Mouse (Mus musculus): Measurements from ENCODE around the gene Lmf1. TPM values are rescaled to one million over a fixed set of nuclear protein-coding genes. Genes with fewer than 3 reads are reported as not detected.

The Lmf1 gene
- polyA plus RNA-seq (2014; fragmentation: Nextera tagmentation; extraction: Ambion mirVana), result 18.8 and 19.1 TPM in 2 replicates

- no peaks in the 10 kb centered on the region for H3K9me3 ChIP-seq (replicated peaks; ENCODE audit: control insufficient read depth, low read length)
- peak within 1 kb of the TSS; percentile 29; the same call in 1 of the 2 replicates for H3K27ac ChIP-seq (ENCODE audit: low read depth, low read length)
- H3K4me2 ChIP-seq (ENCODE audit: low read length), result peak within 1 kb of the TSS; percentile 70
- peaks cover 6% of the 10 kb centered on the region; the same call in 1 of the 2 replicates for H3K4me1 ChIP-seq (ENCODE audit: control insufficient read depth, insufficient read depth, low read length)
- peak within 1 kb of the TSS; percentile 82 for H3K9ac ChIP-seq (ENCODE audit: low read length)
- under 1% methylated on average over 31 of the region's 31 CpGs for WGBS
- no peaks in the 10 kb centered on the region for H3K27me3 ChIP-seq (replicated peaks; ENCODE audit: control insufficient read depth, insufficient read depth, low read length)
- DNase-seq (ENCODE audit: low spot score), result peak; percentile 98
- H3K4me3 ChIP-seq (ENCODE audit: low read depth, low read length), result peak within 1 kb of the TSS; percentile 67
- peak; percentile 97 for ATAC-seq
- H3K36me3 ChIP-seq (ENCODE audit: control insufficient read depth, insufficient read depth, low read length), result no peaks in the 10 kb centered on the region
These were observed at the start of gene Lmf1 for GRCm38 (mm10) chr17:25578920-25579319. Lmf1 (plus strand) TSS chr17:25579085.

DNA sequence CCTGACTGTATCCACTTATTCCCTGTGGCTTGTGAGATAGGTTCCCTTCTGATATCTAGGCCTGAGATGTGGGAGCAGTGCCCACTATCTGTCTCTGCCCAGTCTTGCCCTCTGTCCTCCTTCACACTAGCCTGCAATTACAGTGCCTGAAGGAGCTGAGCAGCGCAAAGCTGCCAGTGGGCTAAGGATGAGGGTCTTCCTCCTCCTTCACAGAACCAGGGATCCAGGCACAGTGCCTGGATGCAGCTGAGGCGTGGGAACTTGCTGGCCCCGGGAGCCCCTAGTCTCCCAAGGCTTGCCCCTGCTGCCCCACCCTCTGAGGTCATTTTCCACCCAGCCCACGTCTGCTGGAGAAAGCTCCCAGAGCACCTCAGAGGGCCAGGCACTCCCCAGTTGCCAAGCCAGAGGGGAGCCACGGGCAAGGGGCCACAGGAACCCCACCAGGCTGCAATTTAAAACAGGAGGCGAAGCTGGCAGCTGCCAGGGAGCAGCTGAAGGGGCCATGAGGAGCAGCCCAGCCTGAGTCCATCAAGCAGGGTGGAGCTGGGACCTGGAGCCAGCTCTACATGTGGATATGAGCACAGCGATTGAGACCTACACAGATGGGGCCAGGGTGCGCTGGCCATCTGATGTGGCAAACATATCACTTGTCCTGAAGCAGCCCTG is 48.4 kb upstream of the Lmf1 start:
- Histone ChIP-seq H3K4me2 (ENCODE audit: low read length) (no peak overlapping the region), H3K27ac (ENCODE audit: low read depth, low read length) (no peak overlapping the region), H3K9ac (ENCODE audit: low read length) (no peak overlapping the region), H3K36me3 (ENCODE audit: control insufficient read depth, insufficient read depth, low read length) (no peaks in the 10 kb centered on the region), H3K27me3 (replicated peaks; ENCODE audit: control insufficient read depth, insufficient read depth, low read length) (no peaks in the 10 kb centered on the region), H3K4me1 (ENCODE audit: control insufficient read depth, insufficient read depth, low read length) (no peaks in the 10 kb centered on the region), H3K9me3 (replicated peaks; ENCODE audit: control insufficient read depth, low read length) (no peaks in the 10 kb centered on the region), H3K4me3 (ENCODE audit: low read depth, low read length) (no peak overlapping the region)
- no peak for DNase-seq (ENCODE audit: low spot score)
- no peak for ATAC-seq
- 66% methylated on average over 8 of the region's 8 CpGs for WGBS

DNA sequence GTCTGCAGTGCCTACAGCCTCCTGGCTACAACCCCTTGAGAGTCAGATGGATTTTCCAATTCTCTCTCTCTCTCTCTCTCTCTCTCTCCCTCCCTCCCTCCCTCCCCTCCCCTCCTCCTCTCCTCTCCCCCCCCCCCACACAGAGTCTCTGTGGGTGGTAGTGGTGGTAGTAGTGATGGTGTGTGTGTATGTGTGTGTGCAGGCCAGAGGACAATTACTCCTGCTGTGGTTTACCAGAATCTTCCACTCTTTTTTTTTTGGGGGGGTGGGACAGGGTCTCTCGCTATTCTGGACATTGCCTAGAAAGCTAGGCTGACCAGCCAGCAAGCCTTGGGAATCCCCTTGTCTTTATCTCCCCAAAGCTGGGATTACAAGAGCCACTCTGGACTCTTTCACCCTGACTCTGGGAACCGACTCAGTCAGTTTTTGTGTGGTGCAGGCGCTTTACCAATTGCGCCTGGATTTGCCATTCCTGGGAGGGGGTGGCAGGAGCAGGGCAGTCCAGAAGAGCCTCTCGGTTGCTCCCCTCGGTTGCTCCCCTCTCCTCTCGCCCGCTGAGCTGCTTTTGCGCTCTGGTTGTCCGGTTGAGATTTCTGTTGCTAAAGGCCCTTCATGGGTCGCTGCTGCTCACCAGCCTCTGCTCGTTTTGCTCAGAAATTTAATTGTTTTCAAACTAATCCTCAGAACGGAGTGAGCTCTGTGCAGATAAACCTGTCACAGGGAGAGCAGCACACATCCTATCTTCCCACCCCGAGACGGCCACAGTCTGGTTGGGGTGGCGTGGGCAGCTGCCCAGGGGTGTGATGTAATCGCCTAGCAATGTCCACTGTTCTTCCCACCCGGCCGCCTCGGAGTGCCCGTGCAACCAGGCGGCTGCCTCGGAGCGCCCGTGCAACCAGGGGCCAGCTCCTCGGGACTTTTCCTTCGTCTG is 39.7 kb upstream of the Lmf1 start:
- peaks cover 11% of the 10 kb centered on the region for H3K4me1 ChIP-seq (ENCODE audit: control insufficient read depth, insufficient read depth, low read length)
- no peaks in the 10 kb centered on the region for H3K9me3 ChIP-seq (replicated peaks; ENCODE audit: control insufficient read depth, low read length)
- no peaks in the 10 kb centered on the region for H3K27me3 ChIP-seq (replicated peaks; ENCODE audit: control insufficient read depth, insufficient read depth, low read length)
- no peaks in the 10 kb centered on the region for H3K36me3 ChIP-seq (ENCODE audit: control insufficient read depth, insufficient read depth, low read length)
- H3K4me3 ChIP-seq (ENCODE audit: low read depth, low read length), result no peak overlapping the region
- peak overlapping the region; percentile 47 for H3K9ac ChIP-seq (ENCODE audit: low read length)
- DNase-seq (ENCODE audit: low spot score), result peak; percentile 57
- WGBS, result 7% methylated on average over 27 of the region's 27 CpGs
- H3K27ac ChIP-seq (ENCODE audit: low read depth, low read length), result peak overlapping the region; percentile 67; the same call in 1 of the 2 replicates
- H3K4me2 ChIP-seq (ENCODE audit: low read length), result peak overlapping the region; percentile 42
- ATAC-seq, result peak; percentile 82

GRCm38 (mm10) chr17:25540731-25541130 is 38.2 kb upstream of the Lmf1 start:
- Histone ChIP-seq H3K4me2 (ENCODE audit: low read length) (no peak overlapping the region), H3K4me3 (ENCODE audit: low read depth, low read length) (no peak overlapping the region), H3K36me3 (ENCODE audit: control insufficient read depth, insufficient read depth, low read length) (no peaks in the 10 kb centered on the region), H3K27ac (ENCODE audit: low read depth, low read length) (no peak overlapping the region), H3K9me3 (replicated peaks; ENCODE audit: control insufficient read depth, low read length) (no peaks in the 10 kb centered on the region), H3K9ac (ENCODE audit: low read length) (no peak overlapping the region), H3K4me1 (ENCODE audit: control insufficient read depth, insufficient read depth, low read length) (peaks cover 11% of the 10 kb centered on the region), H3K27me3 (replicated peaks; ENCODE audit: control insufficient read depth, insufficient read depth, low read length) (no peaks in the 10 kb centered on the region)
- 80% methylated on average over 5 of the region's 5 CpGs for WGBS
- DNase-seq (ENCODE audit: low spot score) (no peak), ATAC-seq (no peak)

GRCm38 (mm10) chr17:25541768-25542167 is 37.1 kb upstream of the Lmf1 start:
- Histone ChIP-seq H3K27ac (ENCODE audit: low read depth, low read length) (no peak overlapping the region), H3K4me1 (ENCODE audit: control insufficient read depth, insufficient read depth, low read length) (peaks cover 11% of the 10 kb centered on the region), H3K27me3 (replicated peaks; ENCODE audit: control insufficient read depth, insufficient read depth, low read length) (no peaks in the 10 kb centered on the region), H3K36me3 (ENCODE audit: control insufficient read depth, insufficient read depth, low read length) (no peaks in the 10 kb centered on the region), H3K9me3 (replicated peaks; ENCODE audit: control insufficient read depth, low read length) (no peaks in the 10 kb centered on the region), H3K9ac (ENCODE audit: low read length) (no peak overlapping the region), H3K4me3 (ENCODE audit: low read depth, low read length) (no peak overlapping the region), H3K4me2 (ENCODE audit: low read length) (no peak overlapping the region)
- DNase-seq (ENCODE audit: low spot score) (no peak), ATAC-seq (no peak)
- WGBS, result 96% methylated on average over 4 of the region's 4 CpGs

DNA sequence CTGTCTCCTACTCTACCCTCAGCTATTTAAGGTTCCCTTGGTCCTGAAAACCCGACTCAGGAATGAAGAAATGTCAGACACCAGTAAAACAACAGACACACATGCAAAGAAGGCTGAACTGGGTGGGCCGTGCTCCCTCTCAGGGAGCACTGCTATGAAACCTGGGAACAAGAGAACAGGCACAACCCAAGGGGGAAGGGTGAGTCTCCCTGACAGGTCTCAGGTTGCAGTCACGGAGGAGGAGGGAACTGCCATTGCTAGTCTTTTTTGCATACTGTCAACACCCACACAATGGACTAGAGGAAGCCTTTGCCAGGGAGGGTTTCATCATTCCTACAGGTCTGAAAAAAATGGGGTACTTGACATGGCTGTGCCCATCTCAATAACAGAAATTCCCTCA is 31.9 kb upstream of the Lmf1 start:
- Histone ChIP-seq H3K27me3 (replicated peaks; ENCODE audit: control insufficient read depth, insufficient read depth, low read length) (no peaks in the 10 kb centered on the region), H3K9me3 (replicated peaks; ENCODE audit: control insufficient read depth, low read length) (no peaks in the 10 kb centered on the region), H3K4me1 (ENCODE audit: control insufficient read depth, insufficient read depth, low read length) (no peaks in the 10 kb centered on the region), H3K9ac (ENCODE audit: low read length) (no peak overlapping the region), H3K4me2 (ENCODE audit: low read length) (no peak overlapping the region), H3K36me3 (ENCODE audit: control insufficient read depth, insufficient read depth, low read length) (no peaks in the 10 kb centered on the region), H3K27ac (ENCODE audit: low read depth, low read length) (no peak overlapping the region), H3K4me3 (ENCODE audit: low read depth, low read length) (no peak overlapping the region)
- ATAC-seq (no peak), DNase-seq (ENCODE audit: low spot score) (no peak)
- WGBS, result 36% methylated on average over 3 of the region's 3 CpGs

DNA sequence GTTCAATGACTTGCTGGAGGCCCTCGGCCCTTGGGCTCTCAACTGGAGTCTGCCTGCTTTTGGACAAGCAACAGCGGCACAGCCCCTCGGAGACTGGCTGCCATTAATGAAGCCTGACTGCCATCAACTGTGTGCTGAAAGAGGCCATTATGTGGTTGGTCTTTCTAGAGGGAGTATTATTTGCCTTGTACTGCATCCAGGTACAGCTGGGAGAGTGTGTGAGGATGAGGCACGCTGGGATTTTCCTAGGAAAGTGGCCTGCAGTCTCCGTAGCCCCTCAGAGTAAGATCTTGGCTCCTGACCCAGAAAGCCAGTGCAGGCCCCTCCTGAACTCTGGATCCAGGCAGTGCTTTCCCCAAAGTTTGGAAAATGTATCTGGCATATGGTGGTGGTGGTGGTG is 28.9 kb upstream of the Lmf1 start:
- no peak overlapping the region for H3K4me3 ChIP-seq (ENCODE audit: low read depth, low read length)
- ATAC-seq (no peak), DNase-seq (ENCODE audit: low spot score) (no peak)
- no peaks in the 10 kb centered on the region for H3K4me1 ChIP-seq (ENCODE audit: control insufficient read depth, insufficient read depth, low read length)
- H3K27me3 ChIP-seq (replicated peaks; ENCODE audit: control insufficient read depth, insufficient read depth, low read length), result no peaks in the 10 kb centered on the region
- 79% methylated on average over 5 of the region's 5 CpGs for WGBS
- no peaks in the 10 kb centered on the region for H3K9me3 ChIP-seq (replicated peaks; ENCODE audit: control insufficient read depth, low read length)
- H3K36me3 ChIP-seq (ENCODE audit: control insufficient read depth, insufficient read depth, low read length), result no peaks in the 10 kb centered on the region
- H3K4me2 ChIP-seq (ENCODE audit: low read length), result no peak overlapping the region
- H3K9ac ChIP-seq (ENCODE audit: low read length), result no peak overlapping the region
- H3K27ac ChIP-seq (ENCODE audit: low read depth, low read length), result no peak overlapping the region

DNA sequence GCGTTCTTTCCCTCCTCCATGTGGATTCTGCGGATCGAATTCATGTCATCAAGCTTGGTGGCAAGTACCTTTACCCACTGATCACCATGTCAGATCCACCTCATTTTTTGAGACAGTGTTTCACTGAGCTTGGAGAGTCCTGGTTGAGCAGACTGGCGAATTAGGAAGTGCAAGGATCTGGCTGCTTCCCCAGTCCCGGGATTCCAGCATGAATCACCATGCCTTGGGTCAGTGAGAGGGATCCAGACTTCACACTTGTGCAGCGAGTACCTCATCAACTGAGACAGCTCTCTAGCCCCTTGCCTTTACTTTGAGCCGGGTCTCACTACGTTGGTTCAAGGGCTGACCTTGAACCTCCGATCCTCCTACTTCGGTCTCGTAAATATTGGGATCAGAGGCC is 27.6 kb upstream of the Lmf1 start:
- peaks cover 5% of the 10 kb centered on the region for H3K4me1 ChIP-seq (ENCODE audit: control insufficient read depth, insufficient read depth, low read length)
- no peaks in the 10 kb centered on the region for H3K9me3 ChIP-seq (replicated peaks; ENCODE audit: control insufficient read depth, low read length)
- WGBS, result 91% methylated on average over 11 of the region's 11 CpGs
- no peak overlapping the region for H3K4me2 ChIP-seq (ENCODE audit: low read length)
- no peak overlapping the region for H3K27ac ChIP-seq (ENCODE audit: low read depth, low read length)
- H3K27me3 ChIP-seq (replicated peaks; ENCODE audit: control insufficient read depth, insufficient read depth, low read length), result no peaks in the 10 kb centered on the region
- no peak overlapping the region for H3K4me3 ChIP-seq (ENCODE audit: low read depth, low read length)
- no peak for ATAC-seq
- no peak for DNase-seq (ENCODE audit: low spot score)
- no peak overlapping the region for H3K9ac ChIP-seq (ENCODE audit: low read length)
- H3K36me3 ChIP-seq (ENCODE audit: control insufficient read depth, insufficient read depth, low read length), result no peaks in the 10 kb centered on the region

DNA sequence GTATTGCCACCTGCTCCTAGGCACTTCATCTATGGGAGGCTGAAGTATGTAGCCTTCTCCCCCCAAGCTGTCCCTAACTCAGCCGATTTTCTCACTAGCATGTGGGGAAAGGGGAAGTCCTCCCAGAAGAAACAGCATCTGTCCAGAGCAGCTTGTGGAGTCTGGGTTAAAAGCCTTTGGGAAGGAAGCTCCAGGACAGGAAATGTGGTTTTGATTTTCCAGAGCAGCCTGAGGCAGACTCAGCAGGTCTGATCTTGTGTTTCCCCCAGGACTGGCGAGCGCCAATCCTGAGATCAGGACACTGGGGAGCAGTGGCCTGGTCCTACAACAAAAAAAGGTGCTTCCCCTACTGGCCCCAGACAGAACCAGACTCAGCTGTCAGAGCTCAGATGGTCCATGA is 23.7 kb upstream of the Lmf1 start:
- H3K27me3 ChIP-seq (replicated peaks; ENCODE audit: control insufficient read depth, insufficient read depth, low read length), result no peaks in the 10 kb centered on the region
- H3K9ac ChIP-seq (ENCODE audit: low read length), result no peak overlapping the region
- ATAC-seq, result no peak
- H3K9me3 ChIP-seq (replicated peaks; ENCODE audit: control insufficient read depth, low read length), result no peaks in the 10 kb centered on the region
- no peak overlapping the region for H3K27ac ChIP-seq (ENCODE audit: low read depth, low read length)
- H3K4me1 ChIP-seq (ENCODE audit: control insufficient read depth, insufficient read depth, low read length), result peaks cover 20% of the 10 kb centered on the region
- H3K36me3 ChIP-seq (ENCODE audit: control insufficient read depth, insufficient read depth, low read length), result no peaks in the 10 kb centered on the region
- H3K4me3 ChIP-seq (ENCODE audit: low read depth, low read length), result no peak overlapping the region
- DNase-seq (ENCODE audit: low spot score), result no peak
- 83% methylated on average over 3 of the region's 3 CpGs for WGBS
- no peak overlapping the region for H3K4me2 ChIP-seq (ENCODE audit: low read length)

Measured in forebrain, embryonic 14.5 days (tissue).